Mouse (Mus musculus) cortical plate, adult 2 months (tissue): ENCODE results near the gene Prrx2.

ENCODE experiments used
- CTCF ChIP-seq: fragments of 200-500 bp; IDR thresholded peaks from 2 replicates; pipeline ENCODE4 v1.5.1; 2011; ENCODE audit warnings: mild to moderate bottlenecking, control low read depth, low read length; ENCODE audit not compliant: insufficient read depth; ENCODE audit errors: extremely low read depth
- POLR2A ChIP-seq: fragments of 200-500 bp; IDR thresholded peaks from 2 replicates; pipeline ENCODE4 v1.6.1; 2011; ENCODE audit warnings: mild to moderate bottlenecking, low read length, control low read depth; ENCODE audit not compliant: insufficient read depth; ENCODE audit errors: extremely low read depth

GRCm38 (mm10) chr2:30875621-30876432 is 41.1 kb downstream of the Prrx2 start:
- TF ChIP-seq CTCF (no peak), POLR2A (no peak)
